Mouse (Mus musculus) myocyte (in vitro differentiated cells): ENCODE measurements around the gene Kptn. TPM values are rescaled to one million over a fixed set of nuclear protein-coding genes. Genes with fewer than 3 reads are reported as not detected.

ENCODE experiments used
- H3K27me3 ChIP-seq: one replicate; pipeline ENCODE4 v1.6.1; 2011; ENCODE audit not compliant: control insufficient read depth, insufficient read depth, insufficient read length
- H3K36me3 ChIP-seq: one replicate; pipeline ENCODE4 v1.6.1; 2011; ENCODE audit not compliant: control insufficient read depth, insufficient read depth
- H3K4me2 ChIP-seq: one replicate; pipeline ENCODE4 v1.6.1; 2011; ENCODE audit warnings: low read depth, control low read depth
- H3K4me3 ChIP-seq: one replicate; pipeline ENCODE4 v1.5.1; 2011; ENCODE audit warnings: mild to moderate bottlenecking, control low read depth, moderate library complexity
- H3K79me2 ChIP-seq: one replicate; pipeline ENCODE4 v1.6.1; 2011; ENCODE audit not compliant: control insufficient read depth, insufficient read depth
- H3ac ChIP-seq: one replicate; pipeline ENCODE4 v1.6.1; 2011; ENCODE audit not compliant: control insufficient read depth, insufficient read length
- CEBPB ChIP-seq: IDR thresholded peaks from 2 replicates; pipeline ENCODE4 v1.6.1; 2011; ENCODE audit warnings: mild to moderate bottlenecking, moderate library complexity; ENCODE audit not compliant: poor library complexity, insufficient read depth, severe bottlenecking
- E2F4 ChIP-seq: IDR thresholded peaks from one replicate; pipeline ENCODE4 v1.6.1; 2011; ENCODE audit warnings: mild to moderate bottlenecking, control low read depth, moderate library complexity; ENCODE audit not compliant: insufficient read depth
- MAX ChIP-seq: IDR thresholded peaks from one replicate; pipeline ENCODE4 v1.6.1; 2011; ENCODE audit warnings: low read depth, mild to moderate bottlenecking, control low read depth
- MYOD1 ChIP-seq, 3 experiments: IDR thresholded peaks; one replicate each; pipeline ENCODE4 v1.6.1; 2011; ENCODE audit warnings: control low read depth in 2 of 3, low read depth in 2 of 3, mild to moderate bottlenecking in 2 of 3, moderate library complexity in 1 of 3; ENCODE audit not compliant: insufficient read length in 2 of 3, control insufficient read depth in 1 of 3
- MYOG ChIP-seq, 3 experiments: IDR thresholded peaks; one replicate each; pipeline ENCODE4 v1.6.1; 2011; ENCODE audit warnings: control low read depth in 2 of 3, low read depth in 2 of 3, mild to moderate bottlenecking in 2 of 3; ENCODE audit not compliant: insufficient read length in 2 of 3, control insufficient read depth in 1 of 3, insufficient read depth in 1 of 3
- POLR2A ChIP-seq: IDR thresholded peaks from one replicate; pipeline ENCODE4 v1.6.1; 2011; ENCODE audit warnings: low read depth, mild to moderate bottlenecking, control low read depth, moderate library complexity; ENCODE audit not compliant: insufficient read length
- POLR2AphosphoS2 ChIP-seq: IDR thresholded peaks from one replicate; pipeline ENCODE4 v1.6.1; 2011; ENCODE audit warnings: low read depth, control low read depth; ENCODE audit not compliant: insufficient read length
- REST ChIP-seq: IDR thresholded peaks from one replicate; pipeline ENCODE4 v1.6.1; 2011; ENCODE audit warnings: mild to moderate bottlenecking, control low read depth, moderate library complexity; ENCODE audit not compliant: insufficient read depth, insufficient read length
- SRF ChIP-seq: IDR thresholded peaks from one replicate; pipeline ENCODE4 v1.6.1; 2011; ENCODE audit warnings: low read depth; ENCODE audit not compliant: control insufficient read depth, insufficient read length
- TCF12 ChIP-seq: IDR thresholded peaks from one replicate; pipeline ENCODE4 v1.6.1; 2011; ENCODE audit warnings: mild to moderate bottlenecking, control low read depth; ENCODE audit not compliant: poor library complexity, insufficient read depth, severe bottlenecking
- TCF3 ChIP-seq: IDR thresholded peaks from one replicate; pipeline ENCODE4 v1.6.1; 2011; ENCODE audit warnings: low read depth, control low read depth; ENCODE audit not compliant: insufficient read length
- USF1 ChIP-seq: IDR thresholded peaks from one replicate; pipeline ENCODE4 v1.6.1; 2011; ENCODE audit warnings: low read depth, mild to moderate bottlenecking, control low read depth, moderate library complexity
- polyA plus RNA-seq: library from polyadenylated mRNA; unstranded; fragments of >200 nt; fragmentation: generic; extraction: Trizol; gene quantifications from one replicate; pipeline ENCODE4 v1.2.1, GENCODE M21; 2012; ENCODE audit warnings: missing spikeins

Gene Kptn
- polyA plus RNA-seq, 1 experiment = 16.4 TPM

DNA sequence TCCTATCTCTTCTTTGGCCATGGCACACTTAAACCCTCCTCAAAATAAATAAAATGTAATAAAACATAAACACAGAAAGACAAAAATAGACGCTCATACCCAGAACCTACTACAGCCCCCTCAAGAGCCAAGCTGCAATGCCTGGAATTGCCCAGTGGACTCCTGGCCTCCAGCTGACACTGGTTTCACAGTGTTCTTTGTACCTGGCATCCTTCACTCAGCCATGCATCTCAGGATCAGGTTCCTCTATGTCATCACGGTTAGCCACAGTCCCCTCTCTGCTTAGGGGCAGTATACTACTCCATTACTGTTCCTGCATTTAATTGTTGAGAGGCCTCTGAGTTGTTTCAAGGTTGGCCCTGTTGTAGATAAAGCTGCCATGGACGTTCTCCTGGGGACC, 13.2 kb downstream of the Kptn start:
- TF ChIP-seq SRF = no peak
- TF ChIP-seq MYOG (IDR thresholded peaks at IDR 0.05; ENCODE audit: control insufficient read depth in 1 of 3, insufficient read depth in 1 of 3, insufficient read length in 2 of 3, low read depth in 2 of 3) = no peak
- TF ChIP-seq USF1 = no peak
- no peak for TF ChIP-seq E2F4
- no peak for TF ChIP-seq TCF12
- TF ChIP-seq TCF3 = no peak
- no peak for TF ChIP-seq MAX
- TF ChIP-seq CEBPB = no peak
- no peak for TF ChIP-seq MYOD1 (IDR thresholded peaks at IDR 0.05; ENCODE audit: control insufficient read depth in 1 of 3, insufficient read length in 2 of 3, low read depth in 2 of 3)
- Histone ChIP-seq H3K27me3 (peaks cover 51% of the 10 kb centered on the region), H3K79me2 (no peaks in the 10 kb centered on the region), H3K4me3 (no peak overlapping the region), H3ac (no peak overlapping the region), H3K36me3 (no peaks in the 10 kb centered on the region), H3K4me2 (no peak overlapping the region)

- no peak overlapping the region for H3K4me2 ChIP-seq
- no peaks in the 10 kb centered on the region for H3K36me3 ChIP-seq
These were observed 14.0 kb downstream of the Kptn start for GRCm38 (mm10) chr7:16133691-16134090.

GRCm38 (mm10) chr7:16134951-16135392, 15.3 kb downstream of the Kptn start:
- no peak overlapping the region for H3K4me2 ChIP-seq
- H3K4me3 ChIP-seq = no peak overlapping the region
- H3K27me3 ChIP-seq = peaks cover 51% of the 10 kb centered on the region
- H3K36me3 ChIP-seq = no peaks in the 10 kb centered on the region
- TF ChIP-seq CEBPB (no peak), E2F4 (no peak), MAX (no peak), TCF3 (no peak), SRF (no peak), USF1 (no peak), MYOD1 (IDR thresholded peaks at IDR 0.05; ENCODE audit: control insufficient read depth in 1 of 3, insufficient read length in 2 of 3, low read depth in 2 of 3) (no peak), POLR2AphosphoS2 (no peak), TCF12 (no peak), REST (no peak), POLR2A (no peak), MYOG (IDR thresholded peaks at IDR 0.05; ENCODE audit: control insufficient read depth in 1 of 3, insufficient read depth in 1 of 3, insufficient read length in 2 of 3, low read depth in 2 of 3) (no peak)
- no peak overlapping the region for H3ac ChIP-seq
- no peaks in the 10 kb centered on the region for H3K79me2 ChIP-seq

More at GRCm38 (mm10) chr7:16133691-16134090, 14.0 kb downstream of the Kptn start:
- Histone ChIP-seq H3ac (no peak overlapping the region), H3K27me3 (peaks cover 51% of the 10 kb centered on the region), H3K79me2 (no peaks in the 10 kb centered on the region), H3K4me3 (no peak overlapping the region)
- no peak for TF ChIP-seq TCF12

DNA sequence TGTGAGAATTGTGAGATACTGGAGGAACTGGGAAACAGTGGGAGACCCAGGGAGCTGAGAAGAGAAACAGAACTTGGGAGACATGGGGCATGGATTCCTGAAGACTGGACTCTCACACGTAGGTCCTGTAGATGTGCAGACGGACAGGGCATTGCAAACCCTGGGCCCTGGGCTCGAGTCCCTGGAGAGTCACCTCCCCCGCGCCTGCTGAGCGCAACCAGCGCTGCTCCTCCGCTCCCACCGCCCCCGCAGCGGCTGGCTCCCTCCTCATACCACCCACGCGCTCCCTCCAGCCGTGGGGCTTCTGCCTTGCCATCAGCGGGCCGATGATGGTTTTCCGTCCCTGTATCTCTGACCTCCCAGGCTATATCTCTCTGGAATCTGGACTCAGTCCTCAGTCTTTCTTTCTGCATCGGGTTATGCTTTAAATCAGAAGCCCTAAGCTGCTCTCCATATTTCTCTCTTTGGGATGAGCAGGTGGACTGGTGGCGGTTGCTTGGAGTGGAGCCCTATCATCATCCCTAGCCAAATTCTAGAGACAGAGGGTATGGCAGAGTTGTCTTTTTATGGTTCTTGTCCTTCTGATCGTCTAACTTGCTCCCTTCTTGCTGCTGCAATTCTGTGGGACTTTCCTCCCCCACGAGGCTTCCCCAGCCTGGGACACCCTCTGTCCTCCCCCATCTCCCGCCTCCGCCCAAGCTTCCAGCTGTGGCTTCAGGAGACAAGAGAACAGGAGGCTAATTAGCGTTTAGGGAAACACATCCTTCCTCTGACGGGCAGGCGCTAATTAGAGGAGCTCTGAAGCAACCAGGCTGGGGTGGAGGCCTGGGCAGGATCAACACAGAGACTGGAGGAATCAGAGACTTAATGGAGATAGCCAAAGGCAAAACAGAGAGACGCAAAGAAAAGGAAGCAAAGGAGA, 27.1 kb downstream of the Kptn start:
- H3K36me3 ChIP-seq = no peaks in the 10 kb centered on the region
- H3K4me3 ChIP-seq = no peak overlapping the region
- TF ChIP-seq SRF (no peak), TCF12 (no peak), MYOG (IDR thresholded peaks at IDR 0.05; ENCODE audit: control insufficient read depth in 1 of 3, insufficient read depth in 1 of 3, insufficient read length in 2 of 3, low read depth in 2 of 3) (no peak), REST (no peak), POLR2A (no peak), E2F4 (no peak), USF1 (no peak), MYOD1 (IDR thresholded peaks at IDR 0.05; ENCODE audit: control insufficient read depth in 1 of 3, insufficient read length in 2 of 3, low read depth in 2 of 3) (no peak), MAX (no peak), CEBPB (no peak), TCF3 (no peak), POLR2AphosphoS2 (no peak)
- H3K27me3 ChIP-seq = peaks cover 13% of the 10 kb centered on the region
- no peak overlapping the region for H3ac ChIP-seq
- H3K79me2 ChIP-seq = no peaks in the 10 kb centered on the region
- H3K4me2 ChIP-seq = no peak overlapping the region

- Histone ChIP-seq H3K4me2 (no peak overlapping the region), H3ac (no peak overlapping the region), H3K4me3 (no peak overlapping the region), H3K79me2 (no peaks in the 10 kb centered on the region), H3K27me3 (peaks cover 13% of the 10 kb centered on the region), H3K36me3 (no peaks in the 10 kb centered on the region)
- TF ChIP-seq CEBPB (no peak), REST (peak; percentile 87)
These were observed 27.9 kb downstream of the Kptn start for GRCm38 (mm10) chr7:16147643-16148042.
